Mouse (Mus musculus) embryonic fibroblast, embryonic 13.5 days (primary cell): Measurements from ENCODE around the gene Rpl36.

Experiments
- CTCF ChIP-seq: IDR thresholded peaks from 2 replicates; pipeline ENCODE4 v1.5.1; 2011; ENCODE audit warnings: mild to moderate bottlenecking, control low read depth, low read length, moderate library complexity, borderline replicate concordance; ENCODE audit not compliant: insufficient read depth
- POLR2A ChIP-seq: IDR thresholded peaks from 2 replicates; pipeline ENCODE4 v1.6.1; 2011; ENCODE audit warnings: low read depth, mild to moderate bottlenecking, control low read depth, low read length, moderate library complexity

DNA sequence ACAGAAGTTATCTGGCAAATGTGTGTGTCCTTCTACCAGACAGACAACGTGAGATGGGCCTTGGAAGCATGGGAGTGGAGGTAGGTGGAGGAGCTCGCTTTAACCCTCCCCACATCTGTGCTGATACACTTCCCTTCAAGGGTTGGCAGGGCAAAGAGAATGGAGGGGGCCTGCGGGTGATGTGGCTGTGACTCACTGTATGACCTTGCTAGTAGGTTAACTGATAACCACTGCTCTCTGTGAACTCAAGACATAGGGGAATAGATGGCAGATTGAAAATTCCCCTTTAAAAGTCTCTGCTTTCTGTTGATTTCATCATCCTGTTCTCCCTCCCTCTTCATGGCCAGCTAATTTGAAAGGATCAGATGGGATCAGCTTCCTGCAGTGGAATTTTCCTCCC lies 12.3 kb downstream of the Rpl36 start:
- peak; percentile 37; the same call in 1 of the 2 replicates for TF ChIP-seq POLR2A
- TF ChIP-seq CTCF = no peak
